Mouse (Mus musculus) brain, adult 2 months (tissue): ENCODE measurements around the gene Gas2l3.
A peak's percentile ranks its signal among the peaks of the same experiment; 100 is the strongest.

Experiments
- DNase-seq: peaks from one replicate; pipeline ENCODE4 v3.0.0; 2011; ENCODE audit warnings: low read depth, low spot score

Gene Gas2l3

DNA sequence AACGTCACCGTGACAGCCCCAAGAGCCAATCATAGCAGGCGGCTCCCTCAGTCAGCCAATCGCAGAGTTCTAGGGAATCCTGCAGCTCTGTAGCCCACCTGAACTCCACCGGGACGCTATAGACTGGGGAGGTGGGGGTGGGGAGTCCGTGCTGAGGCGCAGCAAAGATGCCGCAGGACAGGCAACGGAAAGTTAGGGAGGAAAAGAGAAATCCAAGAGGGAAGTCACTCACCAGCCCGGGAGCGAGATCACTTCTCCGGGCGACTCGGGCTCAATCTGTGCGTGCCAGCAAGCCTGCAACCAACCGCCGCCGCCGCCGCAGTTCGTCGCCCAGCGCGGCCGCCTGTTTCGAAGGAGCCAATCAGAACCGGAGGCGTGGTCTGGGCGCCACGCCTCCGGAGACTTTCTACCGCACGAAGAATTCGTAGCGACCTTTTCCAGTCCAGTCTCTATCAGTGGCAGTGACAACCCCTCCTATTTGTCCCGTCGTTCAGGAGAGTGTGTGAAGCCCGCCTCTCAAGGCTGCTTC is at the start of gene Gas2l3:
Gene Gas2l3, minus strand, starts transcription at position 345 of the 529 bp plus-strand sequence.
- peak; percentile 76 for DNase-seq

GRCm38 (mm10) chr10:89491321-89491720 is 47.6 kb upstream of the Gas2l3 start:
- DNase-seq: no peak

- DNase-seq: no peak
Measured at GRCm38 (mm10) chr10:89490250-89490649, 46.5 kb upstream of the Gas2l3 start.

- no peak for DNase-seq
Measured at GRCm38 (mm10) chr10:89489459-89489858, 45.7 kb upstream of the Gas2l3 start.

GRCm38 (mm10) chr10:89486995-89487742 is 43.4 kb upstream of the Gas2l3 start:
- DNase-seq: no peak

DNA sequence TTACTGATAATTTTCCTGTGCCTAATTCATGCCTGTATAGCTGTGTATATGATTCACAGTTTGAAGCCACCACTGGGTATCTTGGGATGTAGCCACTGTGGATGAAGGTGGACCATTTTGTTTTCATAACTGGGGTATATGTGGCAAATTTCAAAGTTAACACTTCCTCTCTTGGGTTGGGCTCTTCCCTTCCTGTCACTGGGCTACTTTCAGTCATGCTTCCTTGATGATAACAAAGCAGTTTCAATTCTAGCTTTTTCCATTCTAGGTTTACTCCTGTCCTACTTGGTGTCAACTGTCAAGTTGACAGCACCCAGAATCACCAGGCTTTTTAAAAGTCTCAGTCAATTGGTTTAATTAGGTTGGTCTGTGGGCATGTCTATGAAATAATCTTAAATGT is 41.1 kb upstream of the Gas2l3 start:
- no peak for DNase-seq

DNA sequence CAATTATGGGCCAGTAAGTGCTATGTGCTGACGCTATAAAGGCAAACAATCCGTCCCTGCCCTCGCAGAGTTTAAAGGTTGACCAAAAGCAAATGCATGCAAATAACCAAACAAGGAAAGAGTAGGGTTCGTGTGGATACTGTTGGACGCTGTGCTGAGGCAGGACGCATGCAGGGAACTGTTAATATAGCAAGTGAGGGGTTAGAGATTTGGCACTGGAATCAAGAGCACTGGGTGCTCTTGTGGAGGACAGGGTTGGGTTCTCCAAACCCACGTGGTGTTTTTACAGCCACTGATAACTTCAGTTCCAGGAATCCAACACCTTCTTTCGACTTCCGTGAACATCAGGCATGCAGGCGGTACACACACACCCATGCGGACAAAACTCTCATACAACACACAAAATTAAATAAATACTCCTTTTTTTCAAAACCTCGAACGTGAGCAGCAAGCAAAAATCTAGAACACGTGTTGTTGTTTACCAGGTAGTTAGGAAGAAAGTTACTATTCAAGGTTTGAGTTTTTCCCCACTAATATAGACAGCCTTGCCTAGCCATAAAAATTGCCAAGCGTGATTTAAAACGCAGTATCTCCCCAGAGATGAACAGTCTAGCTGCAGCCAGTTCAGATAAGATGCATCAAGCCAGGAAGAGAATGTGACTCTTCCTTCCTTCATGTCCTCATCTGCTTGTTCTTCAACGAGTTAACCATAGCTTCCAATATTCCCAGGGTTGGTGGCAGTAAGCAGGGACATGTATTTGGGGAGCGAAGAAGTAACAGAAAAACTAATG is 40.2 kb upstream of the Gas2l3 start:
- DNase-seq: no peak

GRCm38 (mm10) chr10:89483113-89483512 is 39.3 kb upstream of the Gas2l3 start:
- no peak for DNase-seq

GRCm38 (mm10) chr10:89482142-89482681 is 38.4 kb upstream of the Gas2l3 start:
- DNase-seq: no peak

DNA sequence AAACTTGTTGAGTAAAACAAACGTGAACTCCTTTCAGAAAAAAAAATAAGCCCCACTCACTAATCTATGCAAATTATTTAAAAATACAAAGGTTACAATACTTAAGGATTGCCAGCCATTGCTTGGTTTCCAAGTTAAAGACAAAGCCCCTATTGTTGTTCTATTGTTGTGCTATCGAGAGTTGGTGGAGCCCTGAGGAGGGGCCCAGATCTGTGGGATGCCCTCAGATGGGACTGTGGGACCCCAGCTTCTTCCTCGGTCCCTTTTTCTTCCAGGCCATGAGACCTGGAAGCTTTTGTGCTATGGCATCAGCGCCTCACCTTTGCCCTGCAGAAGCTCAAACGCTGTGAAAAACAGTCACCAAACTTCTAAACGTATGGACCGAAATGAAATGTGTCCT is 37.9 kb upstream of the Gas2l3 start:
- DNase-seq: no peak

- DNase-seq: no peak
Measured at GRCm38 (mm10) chr10:89478766-89479165, 35.0 kb upstream of the Gas2l3 start.

DNA sequence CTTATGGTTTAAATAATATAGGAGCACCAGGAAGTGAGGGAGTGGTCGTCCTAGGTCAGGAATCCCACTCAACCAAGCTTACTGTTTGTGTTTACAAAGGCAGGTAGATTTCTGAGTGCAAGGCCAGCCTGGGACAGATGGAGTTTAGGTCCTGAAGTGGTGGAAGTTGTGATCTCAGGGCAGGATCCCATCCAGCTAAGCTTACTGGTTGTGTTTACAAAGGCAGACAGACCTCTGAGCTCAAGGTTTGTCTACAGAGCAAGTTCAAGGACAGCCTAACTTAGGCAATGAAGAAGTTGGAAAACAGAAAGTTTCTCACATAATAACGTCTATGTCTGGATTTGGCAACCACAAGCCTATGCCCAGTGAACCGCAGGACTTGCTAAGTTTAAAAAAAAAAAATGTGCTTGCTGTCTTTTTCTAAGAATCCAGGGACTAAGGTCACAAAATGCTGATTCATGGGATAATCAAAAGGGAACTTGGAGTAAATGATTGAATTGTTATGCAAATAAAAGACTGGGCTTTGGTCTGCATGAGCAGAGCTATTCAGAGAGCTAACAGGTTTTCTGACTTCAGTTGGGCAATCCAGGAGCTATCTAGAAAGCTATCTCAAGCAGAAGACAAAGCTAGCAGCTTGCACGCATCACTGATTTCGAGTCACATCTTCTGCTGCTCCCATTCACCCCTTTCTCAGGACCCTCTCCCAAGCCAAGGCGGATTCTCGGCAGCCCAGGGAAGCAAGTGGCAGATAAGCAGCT is 27.0 kb upstream of the Gas2l3 start:
- no peak for DNase-seq

DNA sequence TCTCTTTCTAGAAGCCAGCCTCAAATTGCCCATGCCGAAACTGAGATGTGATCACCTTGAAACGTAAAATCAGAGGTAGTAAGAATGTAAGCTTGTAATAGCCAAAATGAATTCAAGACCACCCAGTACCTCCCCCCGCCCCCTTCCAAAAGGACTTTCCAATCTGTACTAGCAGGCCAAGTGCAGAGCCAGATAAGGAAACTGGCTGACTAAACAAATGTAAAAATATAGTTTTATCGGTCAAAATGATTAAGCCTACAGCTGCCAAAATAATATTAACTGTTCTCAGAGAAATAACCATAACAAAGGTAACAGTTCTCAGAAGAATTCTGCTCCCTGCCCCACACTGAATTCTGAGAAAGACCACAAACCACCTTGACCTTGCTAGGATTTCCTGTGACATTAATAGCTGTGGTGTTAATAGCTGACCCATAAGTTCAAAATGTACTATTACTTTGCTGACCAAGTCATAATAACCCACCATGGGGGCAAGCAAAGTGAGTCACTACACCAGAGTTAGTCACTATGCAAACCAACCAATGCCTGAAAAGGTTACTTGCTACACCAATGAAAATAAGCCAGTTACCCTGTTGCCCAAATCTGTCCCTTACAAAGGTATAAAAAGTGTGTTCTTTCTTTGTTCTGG is 21.1 kb upstream of the Gas2l3 start:
- DNase-seq: no peak

- DNase-seq: no peak
Measured at GRCm38 (mm10) chr10:89462890-89463289, 19.1 kb upstream of the Gas2l3 start.

DNA sequence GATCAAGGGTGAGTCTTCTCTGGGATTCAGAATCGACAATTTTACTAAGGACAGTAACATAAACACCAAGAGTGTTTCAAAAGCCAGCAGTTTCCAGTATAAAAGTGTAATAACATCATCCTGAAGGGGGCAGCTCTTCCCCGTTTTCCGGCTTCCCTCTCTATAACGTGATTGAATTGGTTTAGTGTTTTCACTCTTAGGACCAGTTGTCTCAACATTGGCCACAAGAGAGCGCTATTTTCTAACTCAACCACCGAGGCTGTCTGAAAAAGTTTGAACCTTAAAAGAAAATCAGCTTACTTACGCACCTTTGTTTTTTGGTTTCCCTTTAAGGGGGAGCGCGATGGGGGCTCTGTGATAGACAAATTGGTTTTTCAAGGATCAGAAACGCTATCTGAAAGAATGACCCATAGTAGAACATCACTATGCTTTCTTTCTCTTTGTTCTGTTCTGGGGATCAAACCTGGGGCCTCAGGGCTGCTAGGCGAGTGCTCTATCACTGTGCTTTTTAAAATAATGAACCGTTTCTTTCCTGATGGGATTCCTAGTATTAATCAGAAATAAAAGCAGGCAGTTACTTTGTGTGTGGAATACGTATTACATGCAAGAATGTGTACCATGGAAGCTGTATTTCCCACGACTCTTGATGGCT is 18.2 kb upstream of the Gas2l3 start:
- peak; percentile 91 for DNase-seq

DNA sequence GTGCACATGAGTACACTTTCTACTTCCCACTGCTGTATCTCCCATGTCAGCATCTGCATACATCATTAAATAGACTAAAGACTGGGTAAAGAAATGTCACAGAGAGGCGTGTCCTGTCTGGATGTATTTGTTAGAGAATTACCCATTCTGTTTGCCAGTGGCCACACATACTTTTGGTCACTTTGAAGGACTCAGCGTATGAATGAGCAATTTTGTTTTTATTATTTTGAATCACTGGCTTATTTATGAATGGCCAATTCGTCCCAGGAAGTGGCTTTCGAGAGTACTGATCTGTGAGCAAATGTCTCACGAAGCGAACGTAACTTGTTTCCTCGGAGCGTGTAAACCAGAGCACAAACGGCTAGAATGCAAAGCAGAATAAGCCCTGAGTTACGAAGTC is 17.2 kb upstream of the Gas2l3 start:
- no peak for DNase-seq

- DNase-seq: no peak
Measured at GRCm38 (mm10) chr10:89458770-89459169, 15.0 kb upstream of the Gas2l3 start.

- no peak for DNase-seq
Measured at GRCm38 (mm10) chr10:89453794-89454193, 10.0 kb upstream of the Gas2l3 start.

DNA sequence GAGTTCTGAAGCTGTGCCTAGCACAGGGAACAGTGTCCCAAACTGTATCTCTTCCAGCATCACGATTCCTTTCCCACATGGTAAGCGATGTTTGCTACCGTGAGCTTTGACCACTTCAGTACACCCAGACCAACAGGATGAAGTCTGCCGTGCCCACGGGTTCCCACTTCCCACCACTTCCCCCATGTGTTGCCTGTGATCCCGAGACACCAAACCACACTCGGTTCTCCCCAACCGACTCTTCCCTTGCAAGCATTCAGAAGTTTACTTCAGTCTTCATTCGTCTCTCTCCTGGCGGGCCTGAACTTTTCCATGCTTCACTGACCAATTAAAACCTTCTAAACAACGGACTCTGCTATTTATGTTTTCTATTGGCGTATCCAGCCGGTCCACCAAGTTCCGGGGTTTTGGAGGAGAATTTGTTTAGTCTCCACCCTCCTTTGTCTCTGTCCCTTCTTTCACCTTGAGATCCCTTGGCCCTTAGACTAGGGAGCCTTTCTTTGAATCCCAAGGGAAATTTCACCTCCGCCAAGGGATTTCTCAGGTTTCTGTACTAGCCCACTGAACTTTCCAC is 9.4 kb upstream of the Gas2l3 start:
- no peak for DNase-seq

DNA sequence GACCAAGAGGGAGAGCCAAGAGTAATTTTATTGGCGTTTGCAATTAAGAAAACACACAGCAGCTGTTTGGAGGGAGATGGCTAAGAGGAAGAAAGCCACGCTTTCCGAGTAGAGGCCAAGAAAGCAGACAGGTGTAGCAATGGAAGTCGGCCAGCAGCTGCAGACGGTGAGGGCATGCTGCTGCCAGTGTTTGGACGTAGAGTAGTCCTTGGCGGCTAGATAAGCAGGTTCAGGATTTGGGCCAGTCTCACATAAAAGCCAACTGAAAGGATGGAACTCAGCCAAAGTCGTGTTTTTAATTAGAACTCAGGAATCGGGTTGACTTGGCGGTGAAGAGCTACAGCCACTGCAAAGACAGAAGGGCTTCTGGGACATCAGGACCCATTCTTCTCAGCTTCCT is 6.6 kb upstream of the Gas2l3 start:
- peak; percentile 42 for DNase-seq
